Mouse (Mus musculus) right cerebral cortex, adult 18-20 months (tissue): Measurements from ENCODE around the gene Wipf3.

ENCODE experiments used
- DNase-seq: peaks from one replicate; pipeline ENCODE4 v3.0.0; 2022; ENCODE audit warnings: mixed read lengths

Gene Wipf3

DNA sequence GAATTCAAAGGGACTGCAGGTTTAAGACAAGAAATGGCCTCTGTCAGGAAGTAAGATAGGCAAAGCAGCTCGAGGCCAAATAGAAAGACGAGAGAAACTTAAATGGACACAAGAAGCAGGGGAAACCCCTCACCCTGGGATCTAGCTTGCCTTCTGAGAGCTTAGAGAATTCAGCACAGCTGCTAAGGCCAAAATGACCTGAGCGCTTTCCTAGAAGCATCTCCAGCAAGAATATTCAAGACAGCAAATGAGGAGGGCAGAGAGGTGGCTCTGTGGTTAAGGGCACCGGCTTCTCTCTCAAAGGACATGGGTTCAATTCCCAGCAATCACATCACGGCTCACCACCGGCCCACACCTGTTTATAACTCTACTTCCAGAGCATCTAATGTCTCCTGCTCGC is 107.7 kb downstream of the Wipf3 start:
- no peak for DNase-seq

DNA sequence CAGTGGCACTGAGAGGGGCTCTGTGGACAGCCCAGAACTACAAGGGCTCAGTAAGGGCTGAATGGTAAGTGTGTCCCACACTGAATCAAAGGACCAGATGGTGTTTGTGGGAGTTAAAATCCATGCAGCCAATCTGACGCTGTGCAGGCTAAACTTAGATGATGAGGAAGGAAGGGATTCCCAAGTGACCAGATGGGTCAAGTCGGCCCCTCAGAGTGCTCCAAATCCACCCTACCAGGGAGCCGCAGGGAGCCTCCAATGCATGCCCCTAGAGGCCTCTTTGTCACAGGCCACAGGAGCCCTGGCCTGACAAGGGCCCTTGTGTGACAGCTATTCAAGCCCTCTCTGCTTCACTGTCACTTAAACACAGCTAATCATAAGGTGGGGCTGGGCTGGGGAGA is 109.4 kb downstream of the Wipf3 start:
- DNase-seq = peak; percentile 52

DNA sequence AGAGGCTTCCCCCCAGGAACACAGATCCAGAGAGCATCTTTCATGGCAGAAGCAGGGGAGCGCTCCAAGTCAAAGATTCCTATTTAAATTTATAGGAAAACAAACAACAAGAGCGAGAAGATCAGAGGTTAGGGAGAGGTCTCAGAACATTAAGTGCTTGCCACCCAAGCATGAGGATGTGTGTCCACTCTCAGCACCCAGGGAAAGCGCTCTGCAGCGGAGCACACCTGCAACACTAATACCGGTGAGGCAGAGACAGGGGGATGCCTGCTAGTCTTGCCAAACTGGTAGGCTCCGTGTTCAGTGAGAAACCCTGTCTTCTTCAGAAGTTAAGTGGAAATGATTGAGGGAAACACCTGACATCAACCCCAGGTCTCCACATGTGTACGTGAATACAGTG is 110.0 kb downstream of the Wipf3 start:
- no peak for DNase-seq

DNA sequence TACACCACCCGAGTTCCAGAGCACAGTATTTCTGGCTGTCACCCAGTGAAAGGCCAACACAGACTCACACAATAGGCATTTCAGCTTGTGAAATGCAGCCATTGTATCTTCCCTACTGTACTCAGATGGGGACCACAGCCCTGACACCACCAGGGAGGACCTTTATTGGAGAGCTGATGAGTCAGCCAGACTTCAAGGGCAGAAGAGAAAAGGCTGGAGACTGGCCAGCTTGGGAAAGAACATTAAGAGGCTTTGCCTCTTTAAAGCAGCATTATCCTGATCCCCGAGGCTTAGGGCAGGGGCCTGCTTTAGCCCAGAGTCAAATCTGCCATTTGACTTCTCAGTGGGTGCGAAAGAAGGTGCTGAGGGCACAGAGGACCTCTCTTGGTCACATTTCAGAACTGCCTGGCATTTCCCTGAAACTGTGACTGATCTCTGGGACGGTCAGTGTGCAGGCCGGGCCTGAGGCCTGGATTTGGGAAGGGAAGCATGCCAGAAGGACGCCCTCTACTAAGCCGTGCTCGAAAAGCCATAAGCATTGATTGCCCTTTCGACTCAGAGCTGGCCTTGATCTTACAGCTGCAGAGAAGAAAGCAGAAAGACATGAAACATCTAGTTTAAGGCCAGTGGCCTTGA is 111.0 kb downstream of the Wipf3 start:
- no peak for DNase-seq

DNA sequence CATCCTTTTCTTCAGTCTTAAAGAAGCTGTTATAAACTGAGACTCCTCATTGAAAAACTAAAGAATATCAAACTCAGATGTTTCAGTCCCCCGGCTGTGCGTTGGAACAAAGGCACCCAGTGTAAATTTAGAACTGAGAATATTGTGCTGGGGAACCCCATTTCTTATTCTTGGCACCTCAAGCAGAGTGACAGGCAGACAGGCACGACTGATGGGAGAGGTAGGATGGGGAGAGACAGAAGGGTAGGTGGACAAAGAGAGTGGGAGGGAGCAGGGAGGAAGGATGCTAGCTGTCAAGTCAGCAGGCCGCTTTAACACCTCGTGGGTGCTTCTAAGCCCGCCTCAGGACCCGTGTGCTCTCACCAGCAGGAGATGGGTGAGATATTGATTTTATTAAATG is 113.4 kb downstream of the Wipf3 start:
- DNase-seq = peak; percentile 55

DNA sequence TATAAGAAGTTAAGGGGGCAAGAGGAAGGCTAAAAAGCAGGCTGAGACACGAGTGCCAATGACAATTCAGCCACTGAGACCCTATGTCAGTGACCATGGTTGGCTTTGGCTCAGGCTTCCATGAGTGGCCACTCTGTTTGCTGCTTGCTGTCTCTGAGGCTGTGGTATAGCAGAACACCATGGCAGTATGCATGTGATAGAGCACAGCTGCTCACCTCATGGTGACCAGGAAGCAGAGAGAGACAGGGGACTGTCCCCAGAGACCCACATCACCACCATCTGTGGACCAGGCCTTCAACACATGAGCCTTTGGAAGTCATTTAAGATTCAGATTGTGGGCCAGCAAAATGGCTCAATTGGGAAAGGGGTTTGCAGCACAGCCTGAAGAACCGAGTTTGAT is 114.2 kb downstream of the Wipf3 start:
- no peak for DNase-seq

DNA sequence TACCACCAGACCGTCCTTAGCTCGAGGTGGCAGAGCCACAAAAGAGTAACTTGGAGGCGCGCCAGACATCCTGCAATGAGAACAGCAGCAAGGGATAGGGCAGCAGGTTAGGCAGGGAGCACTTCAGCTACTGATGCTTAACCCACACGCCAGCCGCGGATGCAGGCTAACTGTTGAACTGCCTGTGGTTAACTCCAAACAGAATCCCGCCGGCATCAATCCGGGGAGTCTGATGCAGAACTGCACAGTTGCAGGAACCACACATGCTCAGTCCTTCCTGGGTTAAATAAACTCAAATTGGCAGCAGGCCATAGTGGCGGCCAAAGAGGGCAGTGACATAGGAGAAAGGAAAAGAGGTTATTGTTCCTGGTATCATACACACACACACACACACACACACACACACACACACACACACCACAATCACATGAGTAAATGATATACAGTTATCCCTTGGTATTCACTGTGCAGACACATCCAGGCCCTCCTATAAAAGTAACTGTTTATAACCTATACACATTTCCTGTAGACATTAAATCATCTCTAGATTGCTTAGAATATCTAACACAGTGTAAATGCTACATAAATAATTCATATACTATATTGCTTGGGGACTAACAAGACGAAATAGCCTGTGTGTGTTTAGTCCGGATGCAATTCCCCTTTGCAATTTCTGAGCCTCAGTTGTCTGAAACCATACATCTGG is 119.1 kb downstream of the Wipf3 start:
- DNase-seq = no peak

DNA sequence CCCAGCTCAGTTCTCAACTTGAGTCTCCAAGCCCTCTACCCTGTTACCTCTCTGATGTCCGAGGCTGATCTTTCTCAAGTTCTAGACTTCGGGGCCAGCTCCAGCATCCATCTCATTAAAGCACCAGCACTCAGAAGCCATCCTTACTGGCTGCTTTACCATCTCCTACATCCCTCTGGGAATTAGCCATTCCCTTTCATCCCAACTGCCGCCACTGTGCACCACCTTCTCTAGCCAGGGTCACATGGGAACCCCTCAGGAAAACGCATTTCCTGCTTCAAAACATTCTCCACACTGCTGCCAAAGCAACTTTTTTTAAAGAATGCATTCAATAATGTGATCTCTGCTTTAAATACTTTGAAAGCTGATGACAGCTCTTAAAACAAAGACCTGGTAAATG is 119.9 kb downstream of the Wipf3 start:
- DNase-seq = no peak

DNA sequence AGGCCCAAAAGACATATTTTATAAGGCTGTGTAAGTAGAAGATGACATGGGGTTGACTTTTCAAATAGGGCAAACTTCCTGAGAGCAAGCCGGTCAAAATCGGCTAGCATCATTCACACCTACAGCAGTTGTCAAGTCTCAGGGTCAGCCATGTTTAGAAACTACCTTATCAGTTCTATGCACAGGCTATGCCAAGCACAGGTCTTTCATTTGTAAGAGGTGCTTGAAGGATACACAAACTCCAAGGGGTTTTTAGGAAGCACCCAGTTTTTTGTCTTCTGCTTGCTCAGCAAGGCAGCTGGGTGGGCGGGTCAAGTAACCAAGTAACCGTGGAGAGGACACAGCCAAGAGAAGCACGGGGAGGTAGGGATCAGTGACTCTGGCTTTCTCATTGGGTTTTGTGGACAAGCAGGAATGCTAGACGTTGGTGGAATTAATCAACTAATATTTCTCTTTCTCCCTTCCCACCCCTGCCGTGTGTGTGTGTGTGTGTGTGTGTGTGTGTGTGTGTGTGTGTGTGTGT is 121.5 kb downstream of the Wipf3 start:
- DNase-seq = no peak

DNA sequence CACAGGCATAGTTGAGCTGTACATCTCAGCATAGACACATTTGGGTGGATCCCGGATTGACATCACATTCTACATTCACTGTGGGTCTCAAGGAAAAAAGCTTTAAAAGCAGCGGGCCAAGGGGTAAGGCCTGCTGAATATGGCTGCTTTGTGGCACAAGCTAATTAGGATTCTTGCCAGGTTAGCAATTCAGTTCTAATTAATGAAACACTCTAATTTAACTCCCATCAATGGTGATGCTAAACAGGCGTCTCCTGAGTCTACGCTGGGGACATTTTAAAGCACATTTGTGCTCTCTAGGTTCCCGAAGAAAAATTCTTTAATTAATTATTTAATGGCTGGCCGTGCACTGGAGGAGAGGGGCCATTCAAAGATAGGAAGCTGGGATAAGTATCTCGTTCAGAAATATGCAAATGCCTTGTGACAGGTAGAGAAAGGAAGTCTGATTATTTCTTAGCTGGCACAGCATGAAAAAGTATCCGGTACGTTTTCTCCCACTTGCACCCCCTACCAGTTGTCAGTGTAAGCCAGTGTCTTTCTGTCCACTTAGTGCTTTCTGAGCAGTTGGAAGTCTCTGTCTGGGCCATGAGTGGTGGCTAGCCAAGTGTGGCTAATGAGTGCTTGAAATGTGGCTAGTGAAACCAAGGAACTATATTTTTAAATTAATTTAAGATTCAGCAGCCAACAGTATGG is 123.5 kb downstream of the Wipf3 start:
- no peak for DNase-seq
